Mouse (Mus musculus) limb, embryonic 15.5 days (tissue): ENCODE results near the gene Clec2e. TPM values are rescaled to one million over a fixed set of nuclear protein-coding genes. Genes with fewer than 3 reads are reported as not detected.
"Not testable (repeated sequence)": the region's sequence is repeated elsewhere in the genome, so short reads cannot be mapped to it uniquely, and the experiment has no call there.

Experiments used
- ATAC-seq: fragments of 200-750 bp; cut with Nextera tagmentation; 2 replicates; pipeline ENCODE4 v1.8.0; 2017; ENCODE audit warnings: low read depth, moderate TSS enrichment; ENCODE audit not compliant: insufficient number of reproducible peaks, low FRiP score, low TSS enrichment
- H3K27ac ChIP-seq: fragments of 300-500 bp; sonication (generic); 2 replicates; pipeline ENCODE4 v1.5.1; 2015; ENCODE audit warnings: moderate library complexity, mild to moderate bottlenecking, inconsistent platforms
- H3K27me3 ChIP-seq: fragments of 300-500 bp; sonication (generic); 2 replicates; pipeline ENCODE4 v1.6.1; 2015; ENCODE audit warnings: inconsistent platforms
- H3K36me3 ChIP-seq: fragments of 300-500 bp; sonication (generic); 2 replicates; pipeline ENCODE4 v1.6.1; 2015; ENCODE audit warnings: inconsistent platforms
- H3K4me1 ChIP-seq: fragments of 300-500 bp; sonication (generic); 2 replicates; pipeline ENCODE4 v1.6.1; 2015; ENCODE audit warnings: inconsistent platforms
- H3K4me2 ChIP-seq: fragments of 300-500 bp; sonication (generic); 2 replicates; pipeline ENCODE4 v1.6.1; 2015; ENCODE audit warnings: mild to moderate bottlenecking, inconsistent platforms
- H3K4me3 ChIP-seq: fragments of 300-500 bp; sonication (generic); 2 replicates; pipeline ENCODE4 v1.5.1; 2015; ENCODE audit warnings: mild to moderate bottlenecking, inconsistent platforms
- H3K9ac ChIP-seq: fragments of 300-500 bp; sonication (generic); 2 replicates; pipeline ENCODE4 v1.6.1; 2015; ENCODE audit warnings: inconsistent platforms
- H3K9me3 ChIP-seq: fragments of 300-500 bp; sonication (generic); 2 replicates; pipeline ENCODE4 v1.6.1; 2016; ENCODE audit warnings: inconsistent platforms
- WGBS: fragments of 180-500 bp; shearing (Covaris S2); methylation state at CpG from one replicate; pipeline ENCODE4 v1.1.7; 2015; 5-methylcytosine and 5-hydroxymethylcytosine counted together
- polyA plus RNA-seq: library from polyadenylated mRNA; unstranded; fragments of >200 nt; fragmentation: Nextera tagmentation; extraction: Ambion mirVana; gene quantifications from 2 replicates; pipeline ENCODE4 v1.2.1, GENCODE M21; 2015

Clec2e gene
- polyA plus RNA-seq: not detected in 2 replicates

GRCm38 (mm10) chr6:129100794-129101193, at the start of gene Clec2e:
Gene Clec2e, minus strand, starts transcription at chr6:129100913.
- H3K4me1 ChIP-seq, ATAC-seq, H3K4me3 ChIP-seq, H3K27me3 ChIP-seq, H3K36me3 ChIP-seq, H3K4me2 ChIP-seq, H3K27ac ChIP-seq, H3K9ac ChIP-seq, H3K9me3 ChIP-seq: not testable (repeated sequence)
- WGBS: 51% methylated on average over 1 of the region's 1 CpGs

- Histone ChIP-seq H3K4me3 (no peak overlapping the region), H3K4me2 (no peak overlapping the region), H3K27me3 (no peaks in the 10 kb centered on the region), H3K36me3 (no peaks in the 10 kb centered on the region), H3K9ac (no peak overlapping the region), H3K9me3 (no peaks in the 10 kb centered on the region), H3K27ac (no peak overlapping the region), H3K4me1 (no peaks in the 10 kb centered on the region)
- ATAC-seq: no peak
- WGBS: 96% methylated on average over 2 of the region's 2 CpGs
These were observed 46.1 kb upstream of the Clec2e start for GRCm38 (mm10) chr6:129146812-129147211.

- no peak overlapping the region for H3K9ac ChIP-seq
- no peaks in the 10 kb centered on the region for H3K27me3 ChIP-seq
- WGBS: 83% methylated on average over 4 of the region's 4 CpGs
- H3K9me3 ChIP-seq: no peaks in the 10 kb centered on the region
- H3K4me2 ChIP-seq: no peak overlapping the region
- no peak for ATAC-seq
- H3K27ac ChIP-seq: no peak overlapping the region
- no peaks in the 10 kb centered on the region for H3K36me3 ChIP-seq
- no peak overlapping the region for H3K4me3 ChIP-seq
- no peaks in the 10 kb centered on the region for H3K4me1 ChIP-seq
These were observed 32.1 kb upstream of the Clec2e start for GRCm38 (mm10) chr6:129132604-129133341.

- ATAC-seq: no peak
- no peak overlapping the region for H3K27ac ChIP-seq
- H3K36me3 ChIP-seq: no peaks in the 10 kb centered on the region
- H3K4me3 ChIP-seq: no peak overlapping the region
- no peak overlapping the region for H3K4me2 ChIP-seq
- no peak overlapping the region for H3K9ac ChIP-seq
- H3K27me3 ChIP-seq: no peaks in the 10 kb centered on the region
- H3K9me3 ChIP-seq: no peaks in the 10 kb centered on the region
- no peaks in the 10 kb centered on the region for H3K4me1 ChIP-seq
These were observed 26.1 kb upstream of the Clec2e start for GRCm38 (mm10) chr6:129126861-129127260.

GRCm38 (mm10) chr6:129124531-129124930, 23.8 kb upstream of the Clec2e start:
- not testable (repeated sequence) for H3K36me3 ChIP-seq, H3K27me3 ChIP-seq, H3K9me3 ChIP-seq, H3K9ac ChIP-seq, ATAC-seq, H3K4me3 ChIP-seq, H3K27ac ChIP-seq, H3K4me2 ChIP-seq, H3K4me1 ChIP-seq

GRCm38 (mm10) chr6:129116223-129116622, 15.5 kb upstream of the Clec2e start:
- H3K36me3 ChIP-seq: no peaks in the 10 kb centered on the region
- no peak overlapping the region for H3K4me2 ChIP-seq
- H3K4me1 ChIP-seq: no peaks in the 10 kb centered on the region
- WGBS: 95% methylated on average over 3 of the region's 3 CpGs
- no peak overlapping the region for H3K9ac ChIP-seq
- H3K4me3 ChIP-seq: no peak overlapping the region
- no peaks in the 10 kb centered on the region for H3K27me3 ChIP-seq
- H3K27ac ChIP-seq: no peak overlapping the region
- no peak for ATAC-seq
- H3K9me3 ChIP-seq: no peaks in the 10 kb centered on the region

- not testable (repeated sequence) for H3K4me2 ChIP-seq, H3K27ac ChIP-seq, ATAC-seq
These were observed 13.5 kb upstream of the Clec2e start for GRCm38 (mm10) chr6:129114237-129114636.

GRCm38 (mm10) chr6:129113769-129114168, 13.1 kb upstream of the Clec2e start:
- no peaks in the 10 kb centered on the region for H3K9me3 ChIP-seq
- no peaks in the 10 kb centered on the region for H3K36me3 ChIP-seq
- no peak overlapping the region for H3K4me2 ChIP-seq
- no peaks in the 10 kb centered on the region for H3K4me1 ChIP-seq
- WGBS: 28% methylated on average over 1 of the region's 1 CpGs
- no peak overlapping the region for H3K9ac ChIP-seq
- ATAC-seq: no peak
- no peaks in the 10 kb centered on the region for H3K27me3 ChIP-seq
- H3K27ac ChIP-seq: no peak overlapping the region
- H3K4me3 ChIP-seq: no peak overlapping the region

More at GRCm38 (mm10) chr6:129114237-129114636, 13.5 kb upstream of the Clec2e start:
- H3K36me3 ChIP-seq, H3K9me3 ChIP-seq, H3K27me3 ChIP-seq, H3K9ac ChIP-seq, H3K4me3 ChIP-seq, H3K4me1 ChIP-seq: not testable (repeated sequence)
- WGBS: 82% methylated on average over 3 of the region's 3 CpGs

GRCm38 (mm10) chr6:129113030-129113673, 12.4 kb upstream of the Clec2e start:
- H3K9ac ChIP-seq: no peak overlapping the region
- H3K4me1 ChIP-seq: no peaks in the 10 kb centered on the region
- WGBS: 90% methylated on average over 1 of the region's 1 CpGs
- no peak for ATAC-seq
- no peaks in the 10 kb centered on the region for H3K9me3 ChIP-seq
- no peak overlapping the region for H3K27ac ChIP-seq
- no peak overlapping the region for H3K4me2 ChIP-seq
- no peaks in the 10 kb centered on the region for H3K36me3 ChIP-seq
- no peak overlapping the region for H3K4me3 ChIP-seq
- no peaks in the 10 kb centered on the region for H3K27me3 ChIP-seq

GRCm38 (mm10) chr6:129112526-129112925, 11.8 kb upstream of the Clec2e start:
- ATAC-seq: no peak
- no peak overlapping the region for H3K27ac ChIP-seq
- no peak overlapping the region for H3K4me2 ChIP-seq
- H3K9me3 ChIP-seq: no peaks in the 10 kb centered on the region
- H3K9ac ChIP-seq: no peak overlapping the region
- H3K4me1 ChIP-seq: no peaks in the 10 kb centered on the region
- no peak overlapping the region for H3K4me3 ChIP-seq
- no peaks in the 10 kb centered on the region for H3K36me3 ChIP-seq
- 71% methylated on average over 1 of the region's 1 CpGs for WGBS
- no peaks in the 10 kb centered on the region for H3K27me3 ChIP-seq

- ATAC-seq: no peak
- Histone ChIP-seq H3K4me2 (no peak overlapping the region), H3K27ac (no peak overlapping the region), H3K9me3 (no peaks in the 10 kb centered on the region), H3K36me3 (no peaks in the 10 kb centered on the region), H3K27me3 (no peaks in the 10 kb centered on the region), H3K9ac (no peak overlapping the region), H3K4me1 (no peaks in the 10 kb centered on the region), H3K4me3 (no peak overlapping the region)
These were observed 7.2 kb upstream of the Clec2e start for GRCm38 (mm10) chr6:129107916-129108315.

GRCm38 (mm10) chr6:129102858-129103555, 2.3 kb upstream of the Clec2e start:
- Histone ChIP-seq H3K4me2 (no peak overlapping the region), H3K9ac (no peak overlapping the region), H3K36me3 (no peaks in the 10 kb centered on the region), H3K9me3 (no peaks in the 10 kb centered on the region), H3K27me3 (no peaks in the 10 kb centered on the region), H3K27ac (no peak overlapping the region), H3K4me3 (no peak overlapping the region), H3K4me1 (no peaks in the 10 kb centered on the region)
- no peak for ATAC-seq
- 73% methylated on average over 4 of the region's 4 CpGs for WGBS
